Mouse (Mus musculus) forebrain, embryonic 12.5 days (tissue): ENCODE data around the gene Zfr. TPM values are rescaled to one million over a fixed set of nuclear protein-coding genes. Genes with fewer than 3 reads are reported as not detected.

ENCODE experiments used
- ATAC-seq: fragments of 200-750 bp; cut with Nextera tagmentation; 2 replicates; pipeline ENCODE4 v1.8.0; 2017; ENCODE audit warnings: moderate TSS enrichment; ENCODE audit not compliant: low FRiP score
- H3K27ac ChIP-seq: fragments of 300-500 bp; sonication (generic); 2 replicates; pipeline ENCODE4 v1.5.1; 2016; ENCODE audit warnings: mild to moderate bottlenecking
- H3K27me3 ChIP-seq: fragments of 300-500 bp; sonication (generic); 2 replicates; pipeline ENCODE4 v1.6.1; 2016; ENCODE audit warnings: mild to moderate bottlenecking
- H3K36me3 ChIP-seq: fragments of 300-500 bp; sonication (generic); replicated peaks from 2 replicates; pipeline ENCODE4 v1.6.1; 2016; ENCODE audit warnings: mild to moderate bottlenecking
- H3K4me1 ChIP-seq: fragments of 300-500 bp; sonication (generic); 2 replicates; pipeline ENCODE4 v1.6.1; 2016
- H3K4me2 ChIP-seq: fragments of 300-500 bp; sonication (generic); 2 replicates; pipeline ENCODE4 v1.6.1; 2016; ENCODE audit warnings: mild to moderate bottlenecking, moderate library complexity
- H3K4me3 ChIP-seq: fragments of 300-500 bp; sonication (generic); replicated peaks from 2 replicates; pipeline ENCODE4 v1.5.1; 2016; ENCODE audit warnings: mild to moderate bottlenecking
- H3K9ac ChIP-seq: fragments of 300-500 bp; sonication (generic); 2 replicates; pipeline ENCODE4 v1.6.1; 2016; ENCODE audit warnings: mild to moderate bottlenecking
- H3K9me3 ChIP-seq: fragments of 300-500 bp; sonication (generic); 2 replicates; pipeline ENCODE4 v1.6.1; 2016
- WGBS: fragments of 180-500 bp; shearing (Covaris S2); methylation state at CpG from one replicate; pipeline ENCODE4 v1.1.7; 2016; 5-methylcytosine and 5-hydroxymethylcytosine counted together
- microRNA counts: library from miRNA; unstranded; fragments of <30 nt; microRNA quantifications from one replicate; lab custom pipeline; 2017
- microRNA-seq: library from miRNA; unstranded; fragments of <30 nt; microRNA quantifications from one replicate; pipeline ENCODE4, GENCODE M21; 2017
- polyA plus RNA-seq: library from polyadenylated mRNA; unstranded; fragments of >200 nt; fragmentation: Nextera tagmentation; extraction: Ambion mirVana; gene quantifications from 2 replicates; pipeline ENCODE4 v1.2.1, GENCODE M21; 2016

Zfr gene
- polyA plus RNA-seq, 1 experiment from 2014 or later, result 117 TPM

DNA sequence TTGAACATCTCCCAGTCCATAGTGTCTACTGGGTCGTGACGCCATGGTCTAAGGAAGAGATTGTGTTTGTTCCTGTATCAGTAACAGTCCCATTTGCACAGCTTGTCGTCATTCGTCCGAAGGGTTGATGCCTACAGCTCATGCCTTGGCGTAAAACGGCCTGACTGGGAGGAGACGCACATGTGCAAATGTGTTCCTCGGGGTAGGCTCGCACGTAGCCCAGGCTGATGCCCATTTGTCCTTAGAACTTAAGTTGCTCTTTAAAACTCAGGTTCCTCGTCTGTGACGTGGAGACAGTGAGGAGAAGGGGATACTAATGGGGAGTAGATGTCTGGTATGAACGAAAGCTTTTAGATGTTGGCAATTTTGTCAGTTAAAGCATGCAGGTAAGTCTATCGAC, 109.3 kb downstream of the Zfr start:
- Histone ChIP-seq H3K9ac (no peak overlapping the region), H3K36me3 (no peaks in the 10 kb centered on the region; the same call in 1 of the 2 replicates), H3K4me3 (no peak overlapping the region), H3K27me3 (no peaks in the 10 kb centered on the region), H3K4me2 (no peak overlapping the region), H3K9me3 (no peaks in the 10 kb centered on the region), H3K4me1 (peaks cover 34% of the 10 kb centered on the region), H3K27ac (no peak overlapping the region)
- no peak for ATAC-seq
- 95% methylated on average over 15 of the region's 15 CpGs for WGBS

GRCm38 (mm10) chr15:12227355-12227754, 109.7 kb downstream of the Zfr start:
- ATAC-seq, result no peak
- Histone ChIP-seq H3K27me3 (no peaks in the 10 kb centered on the region), H3K4me1 (peaks cover 29% of the 10 kb centered on the region), H3K9ac (no peak overlapping the region), H3K9me3 (no peaks in the 10 kb centered on the region), H3K27ac (no peak overlapping the region), H3K4me2 (no peak overlapping the region), H3K36me3 (peaks cover under 1% of the 10 kb centered on the region; the same call in 1 of the 2 replicates), H3K4me3 (no peak overlapping the region)
- 89% methylated on average over 4 of the region's 4 CpGs for WGBS

GRCm38 (mm10) chr15:12229603-12230242, 112.1 kb downstream of the Zfr start:
- Histone ChIP-seq H3K27me3 (no peaks in the 10 kb centered on the region), H3K4me2 (no peak overlapping the region), H3K4me3 (no peak overlapping the region), H3K4me1 (peaks cover 15% of the 10 kb centered on the region; the same call in 1 of the 2 replicates), H3K27ac (no peak overlapping the region), H3K9me3 (no peaks in the 10 kb centered on the region), H3K36me3 (peaks cover 17% of the 10 kb centered on the region), H3K9ac (no peak overlapping the region)
- ATAC-seq, result no peak
- WGBS, result 58% methylated on average over 10 of the region's 10 CpGs

- ATAC-seq, result peak; percentile 30; the same call in 1 of the 2 replicates
- H3K36me3 ChIP-seq, result peaks cover 19% of the 10 kb centered on the region
- WGBS, result 61% methylated on average over 12 of the region's 12 CpGs
- H3K27me3 ChIP-seq, result no peaks in the 10 kb centered on the region
- peaks cover 15% of the 10 kb centered on the region; the same call in 1 of the 2 replicates for H3K4me1 ChIP-seq
- H3K27ac ChIP-seq, result no peak overlapping the region
- H3K4me2 ChIP-seq, result no peak overlapping the region
- H3K4me3 ChIP-seq, result no peak overlapping the region
- H3K9me3 ChIP-seq, result no peaks in the 10 kb centered on the region
- no peak overlapping the region for H3K9ac ChIP-seq
Measured at GRCm38 (mm10) chr15:12230243-12230935, 112.8 kb downstream of the Zfr start.

GRCm38 (mm10) chr15:12231462-12231861, 113.8 kb downstream of the Zfr start:
- no peak overlapping the region for H3K27ac ChIP-seq
- H3K9me3 ChIP-seq, result no peaks in the 10 kb centered on the region
- no peak overlapping the region for H3K4me3 ChIP-seq
- no peak for ATAC-seq
- no peaks in the 10 kb centered on the region for H3K27me3 ChIP-seq
- H3K9ac ChIP-seq, result no peak overlapping the region
- peaks cover 15% of the 10 kb centered on the region; the same call in 1 of the 2 replicates for H3K4me1 ChIP-seq
- H3K4me2 ChIP-seq, result no peak overlapping the region
- H3K36me3 ChIP-seq, result peaks cover 26% of the 10 kb centered on the region
- 79% methylated on average over 6 of the region's 6 CpGs for WGBS

GRCm38 (mm10) chr15:12232429-12232828, 114.8 kb downstream of the Zfr start:
- ATAC-seq, result no peak
- peaks cover 15% of the 10 kb centered on the region; the same call in 1 of the 2 replicates for H3K4me1 ChIP-seq
- no peak overlapping the region for H3K4me2 ChIP-seq
- no peak overlapping the region for H3K27ac ChIP-seq
- peaks cover 30% of the 10 kb centered on the region for H3K36me3 ChIP-seq
- no peaks in the 10 kb centered on the region for H3K27me3 ChIP-seq
- no peaks in the 10 kb centered on the region for H3K9me3 ChIP-seq
- no peak overlapping the region for H3K9ac ChIP-seq
- WGBS, result 85% methylated on average over 11 of the region's 11 CpGs
- no peak overlapping the region for H3K4me3 ChIP-seq

GRCm38 (mm10) chr15:12233021-12233420, 115.4 kb downstream of the Zfr start:
- Histone ChIP-seq H3K4me1 (peaks cover 11% of the 10 kb centered on the region; the same call in 1 of the 2 replicates), H3K4me2 (no peak overlapping the region), H3K9ac (no peak overlapping the region), H3K27ac (no peak overlapping the region), H3K36me3 (peaks cover 34% of the 10 kb centered on the region), H3K4me3 (no peak overlapping the region), H3K27me3 (no peaks in the 10 kb centered on the region), H3K9me3 (no peaks in the 10 kb centered on the region)
- 90% methylated on average over 4 of the region's 4 CpGs for WGBS
- no peak for ATAC-seq

MicroRNAs encoded within 50 kb of the gene (microRNA counts, 519-probe panel; counts per million panel counts)
- microRNA mmu-miR-1898 (lab: Ali Mortazavi, UCI), result not detected

Small RNA genes lying within 50 kb of the gene (microRNA-seq; reads per million reads assigned to microRNA genes)
- gene Mir1898, result not detected

Other genes with a start within 250 kb of the Zfr start
- 1.9 and 2.1 TPM in 2 replicates for gene Npr3, start 210.5 kb upstream of the Zfr start, polyA plus RNA-seq
- 666 and 676 TPM in 2 replicates for gene Sub1, start 120.8 kb upstream of the Zfr start, polyA plus RNA-seq
- 15.7 and 16.3 TPM in 2 replicates for gene Mtmr12, start 87.2 kb downstream of the Zfr start, polyA plus RNA-seq
- gene Golph3, start 203.6 kb downstream of the Zfr start, polyA plus RNA-seq, result 85.3 and 88.5 TPM in 2 replicates
- 1.1 TPM in 1 of 2 replicates, not detected in the other for gene 1810049J17Rik, start 204.1 kb downstream of the Zfr start, polyA plus RNA-seq